Mouse (Mus musculus): ENCODE data around the gene Dmgdh. TPM values are rescaled to one million over a fixed set of nuclear protein-coding genes. Genes with fewer than 3 reads are reported as not detected.

Dmgdh gene
- polyA plus RNA-seq, 1 experiment from 2014 or later = 0.24 TPM

GRCm38 (mm10) chr13:93721916-93722315, 47.7 kb downstream of the Dmgdh start:
- no peak overlapping the region for H3K4me2 ChIP-seq (ENCODE audit: low read length)
- H3K9ac ChIP-seq (ENCODE audit: low read depth, low read length) = no peak overlapping the region
- H3K9me3 ChIP-seq (ENCODE audit: control insufficient read depth, low read length) = no peaks in the 10 kb centered on the region
- WGBS = 78% methylated on average over 4 of the region's 4 CpGs
- H3K27me3 ChIP-seq (replicated peaks; ENCODE audit: control insufficient read depth, insufficient read depth, low read length) = no peaks in the 10 kb centered on the region
- ATAC-seq = no peak
- no peak overlapping the region for H3K27ac ChIP-seq (ENCODE audit: low read depth, low read length)
- H3K4me3 ChIP-seq (ENCODE audit: low read length) = no peak overlapping the region
- H3K36me3 ChIP-seq (ENCODE audit: control insufficient read depth, insufficient read depth, low read length) = no peaks in the 10 kb centered on the region
- no peaks in the 10 kb centered on the region for H3K4me1 ChIP-seq (ENCODE audit: control insufficient read depth, insufficient read depth, low read depth, low read length)

GRCm38 (mm10) chr13:93723455-93723854, 49.2 kb downstream of the Dmgdh start:
- Histone ChIP-seq H3K4me1 (ENCODE audit: control insufficient read depth, insufficient read depth, low read depth, low read length) (no peaks in the 10 kb centered on the region), H3K4me3 (ENCODE audit: low read length) (no peak overlapping the region), H3K27ac (ENCODE audit: low read depth, low read length) (no peak overlapping the region), H3K36me3 (ENCODE audit: control insufficient read depth, insufficient read depth, low read length) (no peaks in the 10 kb centered on the region), H3K9ac (ENCODE audit: low read depth, low read length) (no peak overlapping the region), H3K27me3 (replicated peaks; ENCODE audit: control insufficient read depth, insufficient read depth, low read length) (no peaks in the 10 kb centered on the region), H3K9me3 (ENCODE audit: control insufficient read depth, low read length) (no peaks in the 10 kb centered on the region), H3K4me2 (ENCODE audit: low read length) (no peak overlapping the region)
- 84% methylated on average over 3 of the region's 3 CpGs for WGBS
- no peak for ATAC-seq

- no peak overlapping the region for H3K4me2 ChIP-seq (ENCODE audit: low read length)
- H3K4me1 ChIP-seq (ENCODE audit: control insufficient read depth, insufficient read depth, low read depth, low read length) = no peaks in the 10 kb centered on the region
- ATAC-seq = no peak
- H3K27ac ChIP-seq (ENCODE audit: low read depth, low read length) = no peak overlapping the region
- no peaks in the 10 kb centered on the region for H3K27me3 ChIP-seq (replicated peaks; ENCODE audit: control insufficient read depth, insufficient read depth, low read length)
- H3K9me3 ChIP-seq (ENCODE audit: control insufficient read depth, low read length) = no peaks in the 10 kb centered on the region
- H3K4me3 ChIP-seq (ENCODE audit: low read length) = no peak overlapping the region
- no peaks in the 10 kb centered on the region for H3K36me3 ChIP-seq (ENCODE audit: control insufficient read depth, insufficient read depth, low read length)
- 39% methylated on average over 2 of the region's 2 CpGs for WGBS
- no peak overlapping the region for H3K9ac ChIP-seq (ENCODE audit: low read depth, low read length)
Observed at GRCm38 (mm10) chr13:93724206-93724605, 50.0 kb downstream of the Dmgdh start.

- no peaks in the 10 kb centered on the region for H3K4me1 ChIP-seq (ENCODE audit: control insufficient read depth, insufficient read depth, low read depth, low read length)
- no peak overlapping the region for H3K4me2 ChIP-seq (ENCODE audit: low read length)
- no peak for ATAC-seq
- H3K27me3 ChIP-seq (replicated peaks; ENCODE audit: control insufficient read depth, insufficient read depth, low read length) = no peaks in the 10 kb centered on the region
- H3K36me3 ChIP-seq (ENCODE audit: control insufficient read depth, insufficient read depth, low read length) = no peaks in the 10 kb centered on the region
- WGBS = 85% methylated on average over 5 of the region's 5 CpGs
- H3K4me3 ChIP-seq (ENCODE audit: low read length) = no peak overlapping the region
- no peaks in the 10 kb centered on the region; the same call in 1 of the 2 replicates for H3K9me3 ChIP-seq (ENCODE audit: control insufficient read depth, low read length)
- H3K27ac ChIP-seq (ENCODE audit: low read depth, low read length) = no peak overlapping the region
- no peak overlapping the region for H3K9ac ChIP-seq (ENCODE audit: low read depth, low read length)
Observed at GRCm38 (mm10) chr13:93735131-93735636, 61.0 kb downstream of the Dmgdh start.

- ATAC-seq = no peak
- WGBS = 16% methylated on average over 8 of the region's 8 CpGs
Observed at GRCm38 (mm10) chr13:93744118-93744517, 69.9 kb downstream of the Dmgdh start.

GRCm38 (mm10) chr13:93752597-93753400, 78.6 kb downstream of the Dmgdh start:
- H3K27ac ChIP-seq (ENCODE audit: low read depth, low read length) = peak overlapping the region; percentile 51; the same call in 1 of the 2 replicates
- peaks cover 3% of the 10 kb centered on the region; the same call in 1 of the 2 replicates for H3K4me1 ChIP-seq (ENCODE audit: control insufficient read depth, insufficient read depth, low read depth, low read length)
- peak overlapping the region; percentile 33 for H3K4me2 ChIP-seq (ENCODE audit: low read length)
- no peak overlapping the region for H3K9ac ChIP-seq (ENCODE audit: low read depth, low read length)
- H3K27me3 ChIP-seq (replicated peaks; ENCODE audit: control insufficient read depth, insufficient read depth, low read length) = no peaks in the 10 kb centered on the region
- 25% methylated on average over 14 of the region's 14 CpGs for WGBS
- ATAC-seq = peak; percentile 74
- H3K9me3 ChIP-seq (ENCODE audit: control insufficient read depth, low read length) = no peaks in the 10 kb centered on the region
- no peak overlapping the region for H3K4me3 ChIP-seq (ENCODE audit: low read length)
- H3K36me3 ChIP-seq (ENCODE audit: control insufficient read depth, insufficient read depth, low read length) = no peaks in the 10 kb centered on the region

More at GRCm38 (mm10) chr13:93744118-93744517, 69.9 kb downstream of the Dmgdh start:
- H3K4me2 ChIP-seq (ENCODE audit: low read length) = no peak overlapping the region
- no peaks in the 10 kb centered on the region for H3K9me3 ChIP-seq (ENCODE audit: control insufficient read depth, low read length)
- no peak overlapping the region for H3K9ac ChIP-seq (ENCODE audit: low read depth, low read length)
- no peaks in the 10 kb centered on the region for H3K4me1 ChIP-seq (ENCODE audit: control insufficient read depth, insufficient read depth, low read depth, low read length)
- no peaks in the 10 kb centered on the region for H3K27me3 ChIP-seq (replicated peaks; ENCODE audit: control insufficient read depth, insufficient read depth, low read length)
- no peak overlapping the region for H3K4me3 ChIP-seq (ENCODE audit: low read length)
- no peaks in the 10 kb centered on the region for H3K36me3 ChIP-seq (ENCODE audit: control insufficient read depth, insufficient read depth, low read length)
- H3K27ac ChIP-seq (ENCODE audit: low read depth, low read length) = no peak overlapping the region

GRCm38 (mm10) chr13:93755084-93755483, 80.9 kb downstream of the Dmgdh start:
- Histone ChIP-seq H3K9ac (ENCODE audit: low read depth, low read length) (no peak overlapping the region), H3K4me1 (ENCODE audit: control insufficient read depth, insufficient read depth, low read depth, low read length) (peaks cover 3% of the 10 kb centered on the region; the same call in 1 of the 2 replicates), H3K4me2 (ENCODE audit: low read length) (no peak overlapping the region), H3K27me3 (replicated peaks; ENCODE audit: control insufficient read depth, insufficient read depth, low read length) (no peaks in the 10 kb centered on the region), H3K27ac (ENCODE audit: low read depth, low read length) (no peak overlapping the region), H3K4me3 (ENCODE audit: low read length) (no peak overlapping the region), H3K9me3 (ENCODE audit: control insufficient read depth, low read length) (no peaks in the 10 kb centered on the region), H3K36me3 (ENCODE audit: control insufficient read depth, insufficient read depth, low read length) (no peaks in the 10 kb centered on the region)
- ATAC-seq = no peak
- WGBS = 90% methylated on average over 4 of the region's 4 CpGs

- H3K9me3 ChIP-seq (ENCODE audit: control insufficient read depth, low read length) = no peaks in the 10 kb centered on the region
- ATAC-seq = no peak
- 94% methylated on average over 7 of the region's 7 CpGs for WGBS
- H3K27ac ChIP-seq (ENCODE audit: low read depth, low read length) = no peak overlapping the region
- H3K4me3 ChIP-seq (ENCODE audit: low read length) = no peak overlapping the region
- no peak overlapping the region for H3K4me2 ChIP-seq (ENCODE audit: low read length)
- no peaks in the 10 kb centered on the region for H3K36me3 ChIP-seq (ENCODE audit: control insufficient read depth, insufficient read depth, low read length)
- H3K9ac ChIP-seq (ENCODE audit: low read depth, low read length) = no peak overlapping the region
- H3K4me1 ChIP-seq (ENCODE audit: control insufficient read depth, insufficient read depth, low read depth, low read length) = peaks cover 3% of the 10 kb centered on the region; the same call in 1 of the 2 replicates
- no peaks in the 10 kb centered on the region for H3K27me3 ChIP-seq (replicated peaks; ENCODE audit: control insufficient read depth, insufficient read depth, low read length)
Observed at GRCm38 (mm10) chr13:93756674-93757073, 82.4 kb downstream of the Dmgdh start.

GRCm38 (mm10) chr13:93757514-93757913, 83.3 kb downstream of the Dmgdh start:
- Histone ChIP-seq H3K4me1 (ENCODE audit: control insufficient read depth, insufficient read depth, low read depth, low read length) (peaks cover 3% of the 10 kb centered on the region; the same call in 1 of the 2 replicates), H3K9me3 (ENCODE audit: control insufficient read depth, low read length) (no peaks in the 10 kb centered on the region)
- WGBS = 91% methylated on average over 6 of the region's 6 CpGs

More at GRCm38 (mm10) chr13:93757514-93757913, 83.3 kb downstream of the Dmgdh start:
- H3K27ac ChIP-seq (ENCODE audit: low read depth, low read length) = no peak overlapping the region
- ATAC-seq = no peak
- H3K9ac ChIP-seq (ENCODE audit: low read depth, low read length) = no peak overlapping the region
- H3K36me3 ChIP-seq (ENCODE audit: control insufficient read depth, insufficient read depth, low read length) = no peaks in the 10 kb centered on the region
- H3K4me3 ChIP-seq (ENCODE audit: low read length) = no peak overlapping the region
- no peaks in the 10 kb centered on the region for H3K27me3 ChIP-seq (replicated peaks; ENCODE audit: control insufficient read depth, insufficient read depth, low read length)
- no peak overlapping the region for H3K4me2 ChIP-seq (ENCODE audit: low read length)
